ENCODE assay signal across 11 mouse cellular contexts in the genomic region with DNA sequence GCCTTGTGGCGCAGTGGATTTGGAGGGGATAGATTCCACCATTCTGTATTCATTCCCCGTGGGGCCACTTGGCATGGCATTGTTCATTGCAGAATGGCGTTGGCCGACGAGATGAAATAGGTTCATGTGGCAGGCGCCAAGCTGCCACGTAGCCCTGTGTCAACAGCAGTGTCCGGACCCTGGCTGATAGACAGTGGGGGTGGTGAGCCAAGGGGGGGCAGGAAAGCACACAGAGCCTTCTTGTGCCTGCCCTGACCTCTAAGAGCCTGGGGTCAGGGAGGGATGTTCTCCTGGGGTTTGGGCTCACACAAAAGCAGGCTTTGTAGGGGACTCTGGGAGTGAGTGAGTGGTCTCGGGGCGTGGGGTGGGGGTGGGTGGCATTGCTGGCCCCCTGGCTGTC. TPM values are rescaled to one million over a fixed set of nuclear protein-coding genes. Genes with fewer than 3 reads are reported as not detected.
A peak's percentile ranks its signal among the peaks of the same experiment; 100 is the strongest.
DNase-seq lines count a peak whose midpoint lies in the region; ATAC-seq lines count a peak whose summit lies in the region.
"Had no signal": no experiment of that assay in that cellular context is flagged by ENCODE, and none has a peak within 500 bp of the region (broad histone marks: within the 10 kb centered on the region; RNA-seq: fewer than 3 reads in every experiment).

No protein-coding gene starts in this region.

- no peak overlapping the region for H3K9ac ChIP-seq in kidney, embryonic 15.5 days
- no peak overlapping the region for H3K9ac ChIP-seq in hindbrain, embryonic 11.5 days (ENCODE audit: low read depth, low read length)
- no peak overlapping the region; the same call in 1 of the 2 replicates for H3K9ac ChIP-seq in midbrain, embryonic 14.5 days (replicated peaks; ENCODE audit: low read length)
- H3K9ac ChIP-seq: embryonic facial prominence, embryonic 15.5 days had no signal

- H3K4me2 ChIP-seq in kidney, embryonic 15.5 days, result no peak overlapping the region
- H3K4me2 ChIP-seq in hindbrain, embryonic 11.5 days (replicated peaks; ENCODE audit: low read depth, low read length), result no peak overlapping the region
- H3K4me2 ChIP-seq in midbrain, embryonic 14.5 days (ENCODE audit: low read length), result no peak overlapping the region
- H3K4me2 ChIP-seq: embryonic facial prominence, embryonic 15.5 days had no signal

- H3K27me3 ChIP-seq in kidney, embryonic 15.5 days, result 0 out of 2 replicates have a peak, but pooled peaks cover 3% of the 10 kb centered on the region
- H3K27me3 ChIP-seq in embryonic facial prominence, embryonic 10.5 days (replicated peaks; ENCODE audit: low read depth, poor library complexity, severe bottlenecking), result no peaks in the 10 kb centered on the region
- no peaks in the 10 kb centered on the region for H3K27me3 ChIP-seq in hindbrain, embryonic 11.5 days (ENCODE audit: control insufficient read depth, insufficient read depth, low read length)
- H3K27me3 ChIP-seq in midbrain, embryonic 14.5 days (ENCODE audit: control insufficient read depth, insufficient read depth, low read length), result no peaks in the 10 kb centered on the region
- H3K27me3 ChIP-seq: embryonic facial prominence, embryonic 15.5 days had no signal

- WGBS in kidney, embryonic 15.5 days, result 67% methylated on average over 10 of the region's 10 CpGs
- WGBS in embryonic facial prominence, embryonic 10.5 days, result 17% methylated on average over 10 of the region's 10 CpGs
- 26% methylated on average over 10 of the region's 10 CpGs for WGBS in hindbrain, embryonic 11.5 days
- WGBS in midbrain, embryonic 14.5 days, result 18% methylated on average over 10 of the region's 10 CpGs

- H3K4me3 ChIP-seq in kidney, embryonic 15.5 days (replicated peaks), result no peak overlapping the region
- H3K4me3 ChIP-seq in embryonic facial prominence, embryonic 10.5 days, result 0 out of 2 replicates have a peak overlapping the region, but pooled peaks have one; percentile 4
- no peak overlapping the region for H3K4me3 ChIP-seq in hindbrain, embryonic 11.5 days (ENCODE audit: low read depth, low read length)
- H3K4me3 ChIP-seq in midbrain, embryonic 14.5 days (replicated peaks; ENCODE audit: low read depth, low read length), result no peak overlapping the region
- H3K4me3 ChIP-seq: embryonic facial prominence, embryonic 15.5 days had no signal

- no peak for ATAC-seq in kidney, embryonic 15.5 days (replicated peaks; ENCODE audit: low FRiP score)
- ATAC-seq in hindbrain, embryonic 11.5 days (ENCODE audit: low FRiP score), result peak; percentile 67
- no peak for ATAC-seq in midbrain, embryonic 14.5 days (ENCODE audit: low FRiP score, low TSS enrichment)
- ATAC-seq in megakaryocyte-erythroid progenitor cell, adult 5-6 weeks (replicated peaks; ENCODE audit: low FRiP score, low TSS enrichment, poor library complexity, severe bottlenecking), result no peak

- no peaks in the 10 kb centered on the region for H3K9me3 ChIP-seq in kidney, embryonic 15.5 days (replicated peaks)
- H3K9me3 ChIP-seq in embryonic facial prominence, embryonic 10.5 days, result no peaks in the 10 kb centered on the region
- H3K9me3 ChIP-seq in hindbrain, embryonic 11.5 days (ENCODE audit: control insufficient read depth, low read length), result no peaks in the 10 kb centered on the region
- no peaks in the 10 kb centered on the region for H3K9me3 ChIP-seq in midbrain, embryonic 14.5 days (ENCODE audit: control insufficient read depth, low read length)
- H3K9me3 ChIP-seq: embryonic facial prominence, embryonic 15.5 days had no signal

- H3K36me3 ChIP-seq in kidney, embryonic 15.5 days, result peaks cover 12% of the 10 kb centered on the region
- peaks cover 30% of the 10 kb centered on the region for H3K36me3 ChIP-seq in embryonic facial prominence, embryonic 10.5 days (replicated peaks)
- no peaks in the 10 kb centered on the region for H3K36me3 ChIP-seq in hindbrain, embryonic 11.5 days (ENCODE audit: control insufficient read depth, insufficient read depth, low read length)
- peaks cover 12% of the 10 kb centered on the region for H3K36me3 ChIP-seq in midbrain, embryonic 14.5 days (ENCODE audit: control insufficient read depth, insufficient read depth, low read length)

- peak overlapping the region; percentile 75 for H3K27ac ChIP-seq in kidney, embryonic 15.5 days
- peak overlapping the region; percentile 83 for H3K27ac ChIP-seq in embryonic facial prominence, embryonic 10.5 days (replicated peaks)
- peak overlapping the region; percentile 65 for H3K27ac ChIP-seq in hindbrain, embryonic 11.5 days (ENCODE audit: low read depth, low read length)
- no peak overlapping the region for H3K27ac ChIP-seq in midbrain, embryonic 14.5 days (replicated peaks; ENCODE audit: low read depth, low read length)
- H3K27ac ChIP-seq: macrophage had no signal

- no peak for DNase-seq in kidney, postnatal 14 days
- peak; percentile 53 for DNase-seq in embryonic facial prominence, embryonic 10.5 days (ENCODE audit: low spot score)
- peak; percentile 47 for DNase-seq in hindbrain, embryonic 11.5 days (ENCODE audit: low spot score)
- DNase-seq in midbrain, embryonic 14.5 days, result peak; percentile 40
- no peak for DNase-seq in right cerebral cortex, adult 2 months (ENCODE audit: low spot score in 2 of 2)
- DNase-seq: right cerebral cortex, postnatal 4 days had no signal

- peaks cover 7% of the 10 kb centered on the region; the same call in 1 of the 2 replicates for H3K4me1 ChIP-seq in kidney, embryonic 15.5 days
- H3K4me1 ChIP-seq in embryonic facial prominence, embryonic 10.5 days, result peaks cover 25% of the 10 kb centered on the region
- peaks cover 7% of the 10 kb centered on the region; the same call in 1 of the 2 replicates for H3K4me1 ChIP-seq in hindbrain, embryonic 11.5 days (replicated peaks; ENCODE audit: control insufficient read depth, insufficient read depth, low read length)
- no peaks in the 10 kb centered on the region for H3K4me1 ChIP-seq in midbrain, embryonic 14.5 days (ENCODE audit: control insufficient read depth, insufficient read depth, low read length)

RNA-seq across cellular contexts. Expression of gene Tnfaip8l1, which starts 8.4 kb away (rescaled TPM):
- 11.6 and 11.9 TPM in 2 replicates for polyA plus RNA-seq in kidney, embryonic 15.5 days (2015; fragmentation: Nextera tagmentation; extraction: Ambion mirVana)
- polyA plus RNA-seq in embryonic facial prominence, embryonic 10.5 days (2016; fragmentation: Nextera tagmentation; extraction: Ambion mirVana), result 10.3 and 11.7 TPM in 2 replicates
- 8.5 and 9.9 TPM in 2 replicates for polyA plus RNA-seq in hindbrain, embryonic 11.5 days (2014; fragmentation: Nextera tagmentation; extraction: Ambion mirVana)
- 8.5 and 10.5 TPM in 2 replicates for polyA plus RNA-seq in midbrain, embryonic 14.5 days (2014; fragmentation: Nextera tagmentation; extraction: Ambion mirVana)
- 0.76 and 1.6 TPM in 2 replicates for total RNA-seq in megakaryocyte-erythroid progenitor cell, adult 5-6 weeks (2014; fragmentation: Nextera tagmentation)
- total RNA-seq in megakaryocyte-erythroid progenitor cell, adult 5-6 weeks (2017), result not detected in 2 replicates

RNA-seq across cellular contexts. Expression of gene Mydgf, which starts 13.1 kb away (rescaled TPM):
- polyA plus RNA-seq in kidney, embryonic 15.5 days (2015; fragmentation: Nextera tagmentation; extraction: Ambion mirVana), result 90.7 and 96.4 TPM in 2 replicates
- 71.0 and 71.3 TPM in 2 replicates for polyA plus RNA-seq in embryonic facial prominence, embryonic 10.5 days (2016; fragmentation: Nextera tagmentation; extraction: Ambion mirVana)
- 62.1 and 62.9 TPM in 2 replicates for polyA plus RNA-seq in hindbrain, embryonic 11.5 days (2014; fragmentation: Nextera tagmentation; extraction: Ambion mirVana)
- polyA plus RNA-seq in midbrain, embryonic 14.5 days (2014; fragmentation: Nextera tagmentation; extraction: Ambion mirVana), result 55.1 and 57.5 TPM in 2 replicates
- 28.7 and 59.7 TPM in 2 replicates for total RNA-seq in megakaryocyte-erythroid progenitor cell, adult 5-6 weeks (2014; fragmentation: Nextera tagmentation)
- 21.5 and 25.3 TPM in 2 replicates for total RNA-seq in megakaryocyte-erythroid progenitor cell, adult 5-6 weeks (2017)

RNA-seq across cellular contexts. Expression of gene Sema6b, which starts 30.5 kb away (rescaled TPM):
- polyA plus RNA-seq in kidney, embryonic 15.5 days (2015; fragmentation: Nextera tagmentation; extraction: Ambion mirVana), result 1.5 TPM in 2 replicates
- polyA plus RNA-seq in embryonic facial prominence, embryonic 10.5 days (2016; fragmentation: Nextera tagmentation; extraction: Ambion mirVana), result 1.0 and 1.1 TPM in 2 replicates
- 2.5 and 2.6 TPM in 2 replicates for polyA plus RNA-seq in hindbrain, embryonic 11.5 days (2014; fragmentation: Nextera tagmentation; extraction: Ambion mirVana)
- polyA plus RNA-seq in midbrain, embryonic 14.5 days (2014; fragmentation: Nextera tagmentation; extraction: Ambion mirVana), result 16.4 and 18.2 TPM in 2 replicates
- total RNA-seq in megakaryocyte-erythroid progenitor cell, adult 5-6 weeks (2014; fragmentation: Nextera tagmentation), result 0.24 TPM in 1 of 2 replicates, not detected in the other
- 0.42 TPM in 1 of 2 replicates, not detected in the other for total RNA-seq in megakaryocyte-erythroid progenitor cell, adult 5-6 weeks (2017)

RNA-seq across cellular contexts. Expression of gene Dpp9, which starts 48.1 kb away (rescaled TPM):
- 38.9 and 43.8 TPM in 2 replicates for polyA plus RNA-seq in kidney, embryonic 15.5 days (2015; fragmentation: Nextera tagmentation; extraction: Ambion mirVana)
- polyA plus RNA-seq in embryonic facial prominence, embryonic 10.5 days (2016; fragmentation: Nextera tagmentation; extraction: Ambion mirVana), result 48.3 and 50.2 TPM in 2 replicates
- 26.2 and 27.6 TPM in 2 replicates for polyA plus RNA-seq in hindbrain, embryonic 11.5 days (2014; fragmentation: Nextera tagmentation; extraction: Ambion mirVana)
- polyA plus RNA-seq in midbrain, embryonic 14.5 days (2014; fragmentation: Nextera tagmentation; extraction: Ambion mirVana), result 22.3 and 26.7 TPM in 2 replicates
- total RNA-seq in megakaryocyte-erythroid progenitor cell, adult 5-6 weeks (2014; fragmentation: Nextera tagmentation), result 25.3 and 33.5 TPM in 2 replicates
- 8.6 and 11.7 TPM in 2 replicates for total RNA-seq in megakaryocyte-erythroid progenitor cell, adult 5-6 weeks (2017)

RNA-seq across cellular contexts. Expression of gene Lrg1, which starts 48.8 kb away (rescaled TPM):
- 0.39 and 0.53 TPM in 2 replicates for polyA plus RNA-seq in kidney, embryonic 15.5 days (2015; fragmentation: Nextera tagmentation; extraction: Ambion mirVana)
- polyA plus RNA-seq in embryonic facial prominence, embryonic 10.5 days (2016; fragmentation: Nextera tagmentation; extraction: Ambion mirVana), result 0.10 TPM in 1 of 2 replicates, not detected in the other
- 0.21 TPM in 1 of 2 replicates, not detected in the other for polyA plus RNA-seq in hindbrain, embryonic 11.5 days (2014; fragmentation: Nextera tagmentation; extraction: Ambion mirVana)
- polyA plus RNA-seq in midbrain, embryonic 14.5 days (2014; fragmentation: Nextera tagmentation; extraction: Ambion mirVana), result 0.15 and 0.34 TPM in 2 replicates
- 1.8 TPM in 1 of 2 replicates, not detected in the other for total RNA-seq in megakaryocyte-erythroid progenitor cell, adult 5-6 weeks (2014; fragmentation: Nextera tagmentation)
- 2.1 TPM in 1 of 2 replicates, not detected in the other for total RNA-seq in megakaryocyte-erythroid progenitor cell, adult 5-6 weeks (2017)
- polyA plus RNA-seq: inflammation-experienced regulatory T-cells, adult 6 months had no signal

Comparison
In these comparisons a context has a peak if more than half of its experiments do, and no peak if none do; other contexts are left out.
1. DNase-seq: peak in embryonic facial prominence, embryonic 10.5 days (single experiment), hindbrain, embryonic 11.5 days (single experiment) and midbrain, embryonic 14.5 days (single experiment); none in kidney, postnatal 14 days (single experiment) and right cerebral cortex, adult 2 months (0 of 2).